In the genomic region with DNA sequence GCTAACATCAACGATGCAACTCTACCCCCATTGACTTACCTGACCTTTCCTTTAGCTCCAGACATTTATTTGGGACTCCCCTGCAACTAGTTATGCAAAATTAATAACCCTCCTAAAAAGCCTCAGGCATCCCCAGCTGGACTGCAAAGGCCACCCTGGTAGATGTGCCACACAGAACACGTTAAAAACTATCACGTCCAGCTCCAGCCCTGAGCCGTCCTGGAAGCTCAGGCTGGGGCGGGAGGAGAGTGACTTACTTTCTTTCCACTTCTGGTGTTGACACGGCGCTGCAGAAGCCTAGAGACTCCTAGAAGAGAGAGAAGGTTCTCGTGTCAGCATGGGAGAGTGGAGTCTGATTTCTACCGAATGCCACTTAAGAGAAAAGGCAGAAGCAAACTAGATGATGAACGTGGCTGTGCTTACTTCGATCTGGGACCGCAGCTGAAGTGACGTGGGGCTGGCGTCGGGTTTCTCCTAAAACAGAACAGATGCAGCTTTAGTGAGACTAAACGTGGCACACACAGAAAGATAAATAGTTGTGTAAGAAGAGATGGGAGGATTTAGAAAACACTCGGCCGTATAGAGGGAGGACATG, we compare ENCODE assay signal across 15 mouse cellular contexts.
A peak's percentile ranks its signal among the peaks of the same experiment; 100 is the strongest.
DNase-seq lines count a peak whose midpoint lies in the region; ATAC-seq and TF ChIP-seq lines count a peak whose summit lies in the region.
"Had no signal": no experiment of that assay in that cellular context is flagged by ENCODE, and none has a peak within 500 bp of the region (broad histone marks: within the 10 kb centered on the region; RNA-seq: fewer than 3 reads in every experiment).

No protein-coding gene starts in this region.

- H3K27ac ChIP-seq in heart, embryonic 12.5 days (ENCODE audit: poor library complexity, severe bottlenecking): peak overlapping the region; percentile 25
- peak overlapping the region; percentile 48 for H3K27ac ChIP-seq in lung, embryonic 14.5 days (ENCODE audit: low read depth)
- H3K27ac ChIP-seq in limb, embryonic 10.5 days: peak overlapping the region; percentile 63
- H3K27ac ChIP-seq: forebrain, embryonic 12.5 days; hindbrain, embryonic 15.5 days; liver, embryonic 12.5 days; midbrain, embryonic 12.5 days had no signal

- no peaks in the 10 kb centered on the region for H3K27me3 ChIP-seq in heart, embryonic 12.5 days (replicated peaks)
- no peaks in the 10 kb centered on the region for H3K27me3 ChIP-seq in lung, embryonic 14.5 days (ENCODE audit: insufficient read depth, low read length)
- no peaks in the 10 kb centered on the region for H3K27me3 ChIP-seq in limb, embryonic 10.5 days (ENCODE audit: low read depth, poor library complexity, severe bottlenecking)
- H3K27me3 ChIP-seq: forebrain, embryonic 12.5 days; hindbrain, embryonic 15.5 days; liver, embryonic 12.5 days; midbrain, embryonic 12.5 days had no signal

- 26% methylated on average over 18 of the region's 18 CpGs for WGBS in heart, embryonic 12.5 days
- 16% methylated on average over 18 of the region's 18 CpGs for WGBS in lung, embryonic 14.5 days
- WGBS in limb, embryonic 10.5 days: 30% methylated on average over 18 of the region's 18 CpGs

- H3K9me3 ChIP-seq in heart, embryonic 12.5 days (replicated peaks): no peaks in the 10 kb centered on the region
- H3K9me3 ChIP-seq in lung, embryonic 14.5 days (ENCODE audit: low read depth, low read length): no peaks in the 10 kb centered on the region
- H3K9me3 ChIP-seq in limb, embryonic 10.5 days (replicated peaks): no peaks in the 10 kb centered on the region
- H3K9me3 ChIP-seq: forebrain, embryonic 12.5 days; hindbrain, embryonic 15.5 days; liver, embryonic 12.5 days; midbrain, embryonic 12.5 days had no signal

- 0 out of 2 replicates have a peak, but pooled peaks cover 5% of the 10 kb centered on the region for H3K36me3 ChIP-seq in heart, embryonic 12.5 days
- no peaks in the 10 kb centered on the region for H3K36me3 ChIP-seq in lung, embryonic 14.5 days (ENCODE audit: insufficient read depth)
- H3K36me3 ChIP-seq in limb, embryonic 10.5 days: peaks cover 34% of the 10 kb centered on the region
- H3K36me3 ChIP-seq: G1E; hindbrain, embryonic 15.5 days; liver, embryonic 12.5 days; midbrain, embryonic 12.5 days had no signal

- ATAC-seq in heart, embryonic 12.5 days (ENCODE audit: insufficient number of reproducible peaks, low FRiP score): no peak
- no peak for ATAC-seq in lung, embryonic 14.5 days (ENCODE audit: insufficient read depth)
- ATAC-seq: liver, embryonic 12.5 days had no signal

- H3K4me2 ChIP-seq in heart, embryonic 12.5 days: peak overlapping the region; percentile 53
- no peak overlapping the region; the same call in 1 of the 2 replicates for H3K4me2 ChIP-seq in lung, embryonic 14.5 days
- H3K4me2 ChIP-seq: forebrain, embryonic 12.5 days; hindbrain, embryonic 15.5 days; liver, embryonic 12.5 days; midbrain, embryonic 12.5 days had no signal

- no peak for DNase-seq in heart, adult 8-10 months (ENCODE audit: low spot score)
- DNase-seq in lung, embryonic 14.5 days: peak; percentile 30
- no peak for DNase-seq in lung, postnatal 25 days (ENCODE audit: low spot score)
- DNase-seq in limb, embryonic 10.5 days (ENCODE audit: low spot score): peak; percentile 58
- no peak for DNase-seq in spleen, adult 12 weeks (ENCODE audit: low spot score)
- DNase-seq in spleen, postnatal 4 days (ENCODE audit: low spot score in 2 of 2): no peak
- DNase-seq: adrenal gland, postnatal 36 days; lung, postnatal 10 days; thymus, adult 2 months had no signal

- peaks cover 26% of the 10 kb centered on the region for H3K4me1 ChIP-seq in heart, embryonic 12.5 days (replicated peaks)
- peaks cover 10% of the 10 kb centered on the region for H3K4me1 ChIP-seq in lung, embryonic 14.5 days (ENCODE audit: insufficient read depth)
- peaks cover 61% of the 10 kb centered on the region for H3K4me1 ChIP-seq in limb, embryonic 10.5 days
- H3K4me1 ChIP-seq: hindbrain, embryonic 15.5 days had no signal

- H3K4me3 ChIP-seq in heart, embryonic 12.5 days: no peak overlapping the region
- H3K4me3 ChIP-seq in lung, embryonic 14.5 days (ENCODE audit: low read depth, low read length): no peak overlapping the region
- peak overlapping the region; percentile 2; the same call in 1 of the 2 replicates for H3K4me3 ChIP-seq in limb, embryonic 10.5 days
- H3K4me3 ChIP-seq: forebrain, embryonic 12.5 days; hindbrain, embryonic 15.5 days; liver, embryonic 12.5 days; midbrain, embryonic 12.5 days had no signal

- TF ChIP-seq CTCF in lung, embryonic 14.5 days (IDR thresholded peaks at IDR 0.05; ENCODE audit: low read depth): no peak

- no peak overlapping the region for H3K9ac ChIP-seq in heart, embryonic 12.5 days
- no peak overlapping the region for H3K9ac ChIP-seq in lung, embryonic 14.5 days
- H3K9ac ChIP-seq: forebrain, embryonic 12.5 days; hindbrain, embryonic 15.5 days; liver, embryonic 12.5 days; midbrain, embryonic 12.5 days had no signal

Comparison
In these comparisons a context has a peak if more than half of its experiments do, and no peak if none do; other contexts are left out.
1. DNase-seq: peak in lung, embryonic 14.5 days (single experiment) and limb, embryonic 10.5 days (single experiment); none in heart, adult 8-10 months (single experiment), lung, postnatal 25 days (single experiment), spleen, adult 12 weeks (single experiment) and spleen, postnatal 4 days (0 of 2).
2. Peak in every context shown above with its lines, with median percentiles within 50 percentile points of each other: H3K27ac ChIP-seq.